Mouse (Mus musculus) liver, embryonic 14.5 days (tissue): ENCODE measurements around the gene Ncf1.

Experiments used
- CTCF ChIP-seq: IDR thresholded peaks from 2 replicates; pipeline ENCODE4 v1.5.1; 2016; ENCODE audit warnings: antibody characterized with exemption, low read depth, control low read depth
- EP300 ChIP-seq: IDR thresholded peaks from 2 replicates; pipeline ENCODE4 v1.6.1; 2016; ENCODE audit warnings: antibody characterized with exemption, low read depth

- TF ChIP-seq EP300 = no peak
- TF ChIP-seq CTCF = no peak
These were observed 3.8 kb upstream of the Ncf1 start for GRCm38 (mm10) chr5:134233244-134233651.
